Mouse (Mus musculus): Measurements from ENCODE around the gene Dcaf15. TPM values are rescaled to one million over a fixed set of nuclear protein-coding genes. Genes with fewer than 3 reads are reported as not detected.

Gene Dcaf15
- polyA plus RNA-seq, 1 experiment from 2014 or later, result 19.0 TPM

- WGBS, result 15% methylated on average over 5 of the region's 5 CpGs
- no peaks in the 10 kb centered on the region for H3K9me3 ChIP-seq (ENCODE audit: control insufficient read depth, low read length)
Measured at GRCm38 (mm10) chr8:84065457-84066072, 39.0 kb downstream of the Dcaf15 start.

GRCm38 (mm10) chr8:84065037-84065436 lies 39.5 kb downstream of the Dcaf15 start, which contains the start of gene Gm10643:
Gene Gm10643, minus strand, starts transcription at chr8:84065137.
- Histone ChIP-seq H3K27ac (ENCODE audit: low read depth, low read length) (peak within 1 kb of the TSS; percentile 75), H3K36me3 (ENCODE audit: control insufficient read depth, insufficient read depth, low read length) (no peaks in the 10 kb centered on the region), H3K4me1 (ENCODE audit: control insufficient read depth, insufficient read depth, low read length) (peaks cover 19% of the 10 kb centered on the region), H3K27me3 (ENCODE audit: control insufficient read depth, insufficient read depth, low read length) (no peaks in the 10 kb centered on the region), H3K4me2 (ENCODE audit: low read depth, low read length) (peak within 1 kb of the TSS; percentile 72), H3K9me3 (ENCODE audit: control insufficient read depth, low read length) (no peaks in the 10 kb centered on the region), H3K9ac (replicated peaks; ENCODE audit: low read depth, low read length) (peak within 1 kb of the TSS; percentile 59), H3K4me3 (ENCODE audit: low read depth, low read length) (peak within 1 kb of the TSS; percentile 86)
- no peak for ATAC-seq (ENCODE audit: low read depth)
- 91% methylated on average over 1 of the region's 1 CpGs for WGBS

More at GRCm38 (mm10) chr8:84065457-84066072, 39.0 kb downstream of the Dcaf15 start:
- ATAC-seq (ENCODE audit: low read depth), result no peak
- Histone ChIP-seq H3K4me1 (ENCODE audit: control insufficient read depth, insufficient read depth, low read length) (peaks cover 19% of the 10 kb centered on the region), H3K27me3 (ENCODE audit: control insufficient read depth, insufficient read depth, low read length) (no peaks in the 10 kb centered on the region), H3K9ac (replicated peaks; ENCODE audit: low read depth, low read length) (peak overlapping the region; percentile 59), H3K27ac (ENCODE audit: low read depth, low read length) (peak overlapping the region; percentile 75), H3K36me3 (ENCODE audit: control insufficient read depth, insufficient read depth, low read length) (no peaks in the 10 kb centered on the region), H3K4me2 (ENCODE audit: low read depth, low read length) (peak overlapping the region; percentile 72), H3K4me3 (ENCODE audit: low read depth, low read length) (peak overlapping the region; percentile 86)

GRCm38 (mm10) chr8:84063861-84064610 lies 40.5 kb downstream of the Dcaf15 start:
- H3K9ac ChIP-seq (replicated peaks; ENCODE audit: low read depth, low read length), result no peak overlapping the region
- no peak overlapping the region for H3K27ac ChIP-seq (ENCODE audit: low read depth, low read length)
- no peak for ATAC-seq (ENCODE audit: low read depth)
- no peak overlapping the region for H3K4me3 ChIP-seq (ENCODE audit: low read depth, low read length)
- peaks cover 16% of the 10 kb centered on the region; the same call in 1 of the 2 replicates for H3K4me1 ChIP-seq (ENCODE audit: control insufficient read depth, insufficient read depth, low read length)
- H3K36me3 ChIP-seq (ENCODE audit: control insufficient read depth, insufficient read depth, low read length), result no peaks in the 10 kb centered on the region
- no peak overlapping the region for H3K4me2 ChIP-seq (ENCODE audit: low read depth, low read length)
- H3K27me3 ChIP-seq (ENCODE audit: control insufficient read depth, insufficient read depth, low read length), result no peaks in the 10 kb centered on the region
- no peaks in the 10 kb centered on the region for H3K9me3 ChIP-seq (ENCODE audit: control insufficient read depth, low read length)
- WGBS, result 74% methylated on average over 8 of the region's 8 CpGs

DNA sequence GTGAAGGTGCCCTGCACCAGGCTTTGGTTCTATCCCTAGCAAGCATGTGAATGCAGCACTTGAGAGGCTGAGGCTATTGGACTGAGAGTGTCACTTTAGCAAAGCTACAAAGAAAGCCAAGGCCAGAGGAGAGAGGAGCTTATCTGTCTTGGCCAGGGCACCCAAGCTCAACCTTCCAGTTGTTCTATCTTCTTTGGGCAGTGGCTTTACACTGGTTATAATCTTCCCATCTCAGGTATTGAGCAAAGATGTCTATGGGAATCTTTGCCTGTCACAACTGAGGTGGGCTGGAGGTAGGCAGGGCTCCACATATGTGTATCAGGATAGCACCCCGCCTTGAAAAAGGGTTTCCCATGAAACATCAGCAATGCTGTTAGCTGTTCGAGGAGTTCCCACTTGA lies 44.3 kb downstream of the Dcaf15 start:
- no peak overlapping the region for H3K4me3 ChIP-seq (ENCODE audit: low read depth, low read length)
- H3K27me3 ChIP-seq (ENCODE audit: control insufficient read depth, insufficient read depth, low read length), result no peaks in the 10 kb centered on the region
- no peaks in the 10 kb centered on the region for H3K9me3 ChIP-seq (ENCODE audit: control insufficient read depth, low read length)
- WGBS, result 91% methylated on average over 2 of the region's 2 CpGs
- H3K27ac ChIP-seq (ENCODE audit: low read depth, low read length), result no peak overlapping the region
- no peak overlapping the region for H3K9ac ChIP-seq (replicated peaks; ENCODE audit: low read depth, low read length)
- no peaks in the 10 kb centered on the region for H3K36me3 ChIP-seq (ENCODE audit: control insufficient read depth, insufficient read depth, low read length)
- H3K4me1 ChIP-seq (ENCODE audit: control insufficient read depth, insufficient read depth, low read length), result no peaks in the 10 kb centered on the region
- H3K4me2 ChIP-seq (ENCODE audit: low read depth, low read length), result no peak overlapping the region
- no peak for ATAC-seq (ENCODE audit: low read depth)

GRCm38 (mm10) chr8:84059226-84059625 lies 45.3 kb downstream of the Dcaf15 start:
- Histone ChIP-seq H3K9ac (replicated peaks; ENCODE audit: low read depth, low read length) (no peak overlapping the region), H3K4me2 (ENCODE audit: low read depth, low read length) (no peak overlapping the region), H3K4me1 (ENCODE audit: control insufficient read depth, insufficient read depth, low read length) (no peaks in the 10 kb centered on the region), H3K27ac (ENCODE audit: low read depth, low read length) (no peak overlapping the region), H3K27me3 (ENCODE audit: control insufficient read depth, insufficient read depth, low read length) (no peaks in the 10 kb centered on the region), H3K9me3 (ENCODE audit: control insufficient read depth, low read length) (no peaks in the 10 kb centered on the region), H3K4me3 (ENCODE audit: low read depth, low read length) (no peak overlapping the region), H3K36me3 (ENCODE audit: control insufficient read depth, insufficient read depth, low read length) (no peaks in the 10 kb centered on the region)
- 94% methylated on average over 2 of the region's 2 CpGs for WGBS
- no peak for ATAC-seq (ENCODE audit: low read depth)

- Histone ChIP-seq H3K27ac (ENCODE audit: low read depth, low read length) (no peak overlapping the region), H3K27me3 (ENCODE audit: control insufficient read depth, insufficient read depth, low read length) (no peaks in the 10 kb centered on the region), H3K4me2 (ENCODE audit: low read depth, low read length) (no peak overlapping the region), H3K4me3 (ENCODE audit: low read depth, low read length) (no peak overlapping the region), H3K9me3 (ENCODE audit: control insufficient read depth, low read length) (no peaks in the 10 kb centered on the region), H3K4me1 (ENCODE audit: control insufficient read depth, insufficient read depth, low read length) (no peaks in the 10 kb centered on the region), H3K9ac (replicated peaks; ENCODE audit: low read depth, low read length) (no peak overlapping the region), H3K36me3 (ENCODE audit: control insufficient read depth, insufficient read depth, low read length) (no peaks in the 10 kb centered on the region)
- no peak for ATAC-seq (ENCODE audit: low read depth)
- WGBS, result 85% methylated on average over 1 of the region's 1 CpGs
Measured at GRCm38 (mm10) chr8:84057827-84058226, 46.7 kb downstream of the Dcaf15 start.

DNA sequence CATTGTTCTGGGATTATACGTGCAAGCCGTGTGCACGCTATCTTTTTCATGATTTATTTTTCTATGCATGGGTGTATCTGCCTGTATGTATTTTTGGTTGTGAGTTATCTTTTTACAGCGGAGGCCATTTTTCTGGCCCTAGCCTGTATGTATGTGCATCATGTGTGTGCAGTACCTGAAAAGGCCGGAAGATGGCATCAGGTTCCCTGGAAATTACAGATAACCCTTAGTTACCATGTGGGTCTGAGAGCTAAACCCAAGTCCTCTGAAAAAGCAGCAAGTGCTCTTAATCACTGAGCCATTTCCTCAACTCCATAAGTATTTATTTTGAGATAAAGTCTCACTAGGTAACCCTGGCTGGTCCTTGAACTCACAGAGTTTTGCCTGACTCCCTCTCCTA lies 51.3 kb downstream of the Dcaf15 start:
- H3K27ac ChIP-seq (ENCODE audit: low read depth, low read length), result no peak overlapping the region
- H3K4me3 ChIP-seq (ENCODE audit: low read depth, low read length), result no peak overlapping the region
- no peaks in the 10 kb centered on the region for H3K36me3 ChIP-seq (ENCODE audit: control insufficient read depth, insufficient read depth, low read length)
- 93% methylated on average over 5 of the region's 5 CpGs for WGBS
- no peaks in the 10 kb centered on the region for H3K9me3 ChIP-seq (ENCODE audit: control insufficient read depth, low read length)
- H3K4me1 ChIP-seq (ENCODE audit: control insufficient read depth, insufficient read depth, low read length), result no peaks in the 10 kb centered on the region
- H3K9ac ChIP-seq (replicated peaks; ENCODE audit: low read depth, low read length), result no peak overlapping the region
- H3K4me2 ChIP-seq (ENCODE audit: low read depth, low read length), result no peak overlapping the region
- no peak for ATAC-seq (ENCODE audit: low read depth)
- no peaks in the 10 kb centered on the region for H3K27me3 ChIP-seq (ENCODE audit: control insufficient read depth, insufficient read depth, low read length)

GRCm38 (mm10) chr8:84052746-84053145 lies 51.8 kb downstream of the Dcaf15 start:
- Histone ChIP-seq H3K27ac (ENCODE audit: low read depth, low read length) (no peak overlapping the region), H3K9me3 (ENCODE audit: control insufficient read depth, low read length) (no peaks in the 10 kb centered on the region), H3K4me1 (ENCODE audit: control insufficient read depth, insufficient read depth, low read length) (no peaks in the 10 kb centered on the region), H3K36me3 (ENCODE audit: control insufficient read depth, insufficient read depth, low read length) (no peaks in the 10 kb centered on the region), H3K4me2 (ENCODE audit: low read depth, low read length) (no peak overlapping the region), H3K27me3 (ENCODE audit: control insufficient read depth, insufficient read depth, low read length) (no peaks in the 10 kb centered on the region), H3K9ac (replicated peaks; ENCODE audit: low read depth, low read length) (no peak overlapping the region), H3K4me3 (ENCODE audit: low read depth, low read length) (no peak overlapping the region)
- 82% methylated on average over 3 of the region's 3 CpGs for WGBS
- no peak for ATAC-seq (ENCODE audit: low read depth)

DNA sequence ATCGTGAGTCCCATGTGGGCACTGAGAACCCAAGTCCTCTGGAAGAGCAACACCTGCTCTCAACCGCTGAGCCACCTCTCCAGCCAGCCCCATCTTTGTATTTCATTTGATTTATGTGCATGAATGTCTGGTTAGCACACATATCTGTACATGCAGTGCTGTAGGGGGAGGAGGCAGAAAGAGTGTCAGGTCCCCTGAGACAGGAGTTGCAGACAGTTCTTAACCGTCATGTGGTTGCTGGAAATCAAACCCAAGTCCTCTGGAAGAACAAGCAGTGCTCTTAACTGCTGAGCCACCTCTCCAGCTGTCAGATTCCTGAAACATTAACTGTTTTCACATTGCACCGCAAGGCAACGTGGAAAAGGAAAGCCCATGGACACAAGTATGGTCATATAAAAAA lies 56.4 kb downstream of the Dcaf15 start:
- no peak for ATAC-seq (ENCODE audit: low read depth)
- no peak overlapping the region for H3K4me3 ChIP-seq (ENCODE audit: low read depth, low read length)
- no peaks in the 10 kb centered on the region for H3K4me1 ChIP-seq (ENCODE audit: control insufficient read depth, insufficient read depth, low read length)
- no peak overlapping the region for H3K9ac ChIP-seq (replicated peaks; ENCODE audit: low read depth, low read length)
- H3K27me3 ChIP-seq (ENCODE audit: control insufficient read depth, insufficient read depth, low read length), result peaks cover 16% of the 10 kb centered on the region
- H3K27ac ChIP-seq (ENCODE audit: low read depth, low read length), result no peak overlapping the region
- WGBS, result 69% methylated on average over 5 of the region's 5 CpGs
- H3K9me3 ChIP-seq (ENCODE audit: control insufficient read depth, low read length), result no peaks in the 10 kb centered on the region
- no peak overlapping the region for H3K4me2 ChIP-seq (ENCODE audit: low read depth, low read length)
- no peaks in the 10 kb centered on the region for H3K36me3 ChIP-seq (ENCODE audit: control insufficient read depth, insufficient read depth, low read length)
